Comparison of ENCODE assay signal across 11 mouse cellular contexts in the genomic region with DNA sequence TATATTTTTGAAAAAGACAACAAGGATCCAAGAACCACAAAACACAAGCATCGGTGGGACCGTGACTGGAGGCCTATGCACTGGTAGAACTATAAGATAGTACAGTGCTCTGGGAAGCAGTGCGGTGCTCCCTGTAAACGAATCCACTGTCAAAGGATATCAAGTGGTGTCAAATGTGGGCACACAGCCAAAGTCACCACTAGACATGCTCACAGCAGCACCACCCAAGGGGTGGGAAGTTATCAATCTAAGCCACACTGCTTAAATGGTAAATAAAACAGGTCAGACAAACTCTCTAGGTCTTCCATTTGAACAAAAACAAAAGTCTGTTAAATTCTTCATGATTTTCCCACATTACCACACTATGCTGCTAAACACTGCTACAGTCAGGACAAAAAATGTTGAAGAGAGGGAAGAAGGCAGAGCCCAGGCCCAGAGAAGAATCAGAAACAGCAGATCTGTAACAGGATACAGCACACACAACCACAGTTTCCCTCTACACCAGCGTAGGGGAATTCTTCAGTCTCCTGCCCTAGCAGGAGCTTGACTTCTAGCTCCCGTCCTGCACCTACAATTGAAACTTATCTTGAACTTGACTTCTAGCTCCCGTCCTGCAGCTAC. TPM values are rescaled to one million over a fixed set of nuclear protein-coding genes. Genes with fewer than 3 reads are reported as not detected.
DNase-seq lines count a peak whose midpoint lies in the region; ATAC-seq and TF ChIP-seq lines count a peak whose summit lies in the region.
"Had no signal": no experiment of that assay in that cellular context is flagged by ENCODE, and none has a peak within 500 bp of the region (broad histone marks: within the 10 kb centered on the region; RNA-seq: fewer than 3 reads in every experiment).

No protein-coding gene starts in this region.

- peak overlapping the region; percentile 15 to 46; a peak in 3 of 4 replicates for H3K27ac ChIP-seq in heart, embryonic 14.5 days (replicated peaks in 1 of 2; ENCODE audit: control insufficient read depth in 1 of 2, insufficient read depth in 1 of 2, low read depth in 2 of 2, low read length in 2 of 2)
- peak overlapping the region; percentile 46 for H3K27ac ChIP-seq in heart, embryonic 16.5 days (ENCODE audit: low read length)
- H3K27ac ChIP-seq in kidney, adult 2 months (ENCODE audit: insufficient read depth, low read depth, low read length): no peak overlapping the region
- no peak overlapping the region for H3K27ac ChIP-seq in forebrain, embryonic 12.5 days

- H3K9me3 ChIP-seq in heart, embryonic 14.5 days (ENCODE audit: control insufficient read depth, low read length): no peaks in the 10 kb centered on the region
- H3K9me3 ChIP-seq in heart, embryonic 16.5 days (replicated peaks; ENCODE audit: control insufficient read depth, low read length): no peaks in the 10 kb centered on the region
- no peaks in the 10 kb centered on the region for H3K9me3 ChIP-seq in forebrain, embryonic 12.5 days

- intact Hi-C loops in heart, postnatal 14 days (cut with DNase I): loop anchor here (10.0 kb wide), 1 partner anchor 388 kb away; a partner anchor contains a TSS

- no peak overlapping the region for H3K4me2 ChIP-seq in heart, embryonic 14.5 days (ENCODE audit: low read length)
- peak overlapping the region; percentile 14; the same call in 1 of the 2 replicates for H3K4me2 ChIP-seq in heart, embryonic 16.5 days (ENCODE audit: low read depth, low read length)
- no peak overlapping the region for H3K4me2 ChIP-seq in forebrain, embryonic 12.5 days

- peaks cover 17 to 40% of the 10 kb centered on the region in 2 experiments for H3K4me1 ChIP-seq in heart, embryonic 14.5 days (ENCODE audit: control insufficient read depth in 2 of 2, insufficient read depth in 2 of 2, low read length in 2 of 2)
- peaks cover 36% of the 10 kb centered on the region for H3K4me1 ChIP-seq in heart, embryonic 16.5 days (ENCODE audit: control insufficient read depth, insufficient read depth, low read length)
- H3K4me1 ChIP-seq in lung, adult 2 months (ENCODE audit: control insufficient read depth, insufficient read depth, low read length): peaks cover 10% of the 10 kb centered on the region
- peaks cover 23% of the 10 kb centered on the region for H3K4me1 ChIP-seq in kidney, adult 2 months (ENCODE audit: control insufficient read depth, insufficient read depth, low read length)
- H3K4me1 ChIP-seq in forebrain, embryonic 12.5 days: peaks cover 27% of the 10 kb centered on the region

- H3K4me3 ChIP-seq in heart, embryonic 14.5 days (ENCODE audit: control insufficient read depth in 1 of 2, insufficient read depth in 1 of 2, low read depth in 1 of 2, low read length in 2 of 2): no peak overlapping the region
- no peak overlapping the region for H3K4me3 ChIP-seq in heart, embryonic 16.5 days (ENCODE audit: low read length)
- H3K4me3 ChIP-seq in lung, adult 2 months (replicated peaks; ENCODE audit: extremely low read depth, low read depth, low read length): no peak overlapping the region
- H3K4me3 ChIP-seq in kidney, adult 2 months (ENCODE audit: insufficient read depth, low read depth, low read length): no peak overlapping the region
- no peak overlapping the region for H3K4me3 ChIP-seq in forebrain, embryonic 12.5 days (replicated peaks)

- no peak overlapping the region for H3K9ac ChIP-seq in heart, embryonic 14.5 days (ENCODE audit: low read length)
- H3K9ac ChIP-seq in heart, embryonic 16.5 days (ENCODE audit: low read length): no peak overlapping the region
- H3K9ac ChIP-seq in forebrain, embryonic 12.5 days: no peak overlapping the region

- no peak for ATAC-seq in heart, embryonic 14.5 days (ENCODE audit: insufficient number of reproducible peaks, insufficient read depth, low FRiP score, low read depth)
- peak; percentile 75 for ATAC-seq in heart, embryonic 16.5 days (replicated peaks; ENCODE audit: extremely low read depth, insufficient read depth, low FRiP score)
- ATAC-seq in forebrain, embryonic 12.5 days (ENCODE audit: low FRiP score): no peak

- no peak for TF ChIP-seq POLR2A in lung, adult 2 months (IDR thresholded peaks at IDR 0.05; ENCODE audit: borderline replicate concordance, extremely low read depth, low read depth, low read length)
- TF ChIP-seq POLR2A in kidney, adult 2 months (IDR thresholded peaks at IDR 0.05; ENCODE audit: low read depth, low read length): no peak

- no peaks in the 10 kb centered on the region for H3K27me3 ChIP-seq in heart, embryonic 14.5 days (ENCODE audit: control insufficient read depth, insufficient read depth, low read length)
- no peaks in the 10 kb centered on the region for H3K27me3 ChIP-seq in heart, embryonic 16.5 days (ENCODE audit: control insufficient read depth, insufficient read depth, low read length)
- no peaks in the 10 kb centered on the region for H3K27me3 ChIP-seq in kidney, adult 2 months (replicated peaks; ENCODE audit: control insufficient read depth, insufficient read depth, low read length)
- H3K27me3 ChIP-seq in forebrain, embryonic 12.5 days: no peaks in the 10 kb centered on the region

- WGBS in heart, embryonic 14.5 days: 25% methylated on average over 7 of the region's 7 CpGs
- WGBS in heart, embryonic 16.5 days: 28% methylated on average over 7 of the region's 7 CpGs
- 31% methylated on average over 7 of the region's 7 CpGs for WGBS in lung, adult 2 months
- WGBS in kidney, adult 2 months: 51% methylated on average over 7 of the region's 7 CpGs
- 89% methylated on average over 7 of the region's 7 CpGs for WGBS in forebrain, embryonic 12.5 days

- DNase-seq in heart, postnatal 14 days: no peak
- peak; percentile 45 for DNase-seq in lung, adult 2 months
- DNase-seq in spleen, postnatal 4 days (ENCODE audit: low spot score in 2 of 2): peak; percentile 84 to 87
- DNase-seq in kidney, adult 2 months: no peak
- DNase-seq in layer of hippocampus, adult 9-10 months (ENCODE audit: low spot score): no peak
- DNase-seq: cerebellum, adult 9-11 months; gastrocnemius, postnatal 14 days; right cerebral cortex, adult 18-20 months had no signal

- peaks cover 59% of the 10 kb centered on the region for H3K36me3 ChIP-seq in heart, embryonic 14.5 days (ENCODE audit: control insufficient read depth, insufficient read depth, low read length)
- peaks cover 34% of the 10 kb centered on the region for H3K36me3 ChIP-seq in heart, embryonic 16.5 days (ENCODE audit: control insufficient read depth, insufficient read depth)
- peaks cover 9% of the 10 kb centered on the region for H3K36me3 ChIP-seq in kidney, adult 2 months (ENCODE audit: control insufficient read depth, insufficient read depth, low read length)
- H3K36me3 ChIP-seq in forebrain, embryonic 12.5 days (replicated peaks): peaks cover 65% of the 10 kb centered on the region

- TF ChIP-seq CTCF in lung, adult 2 months (IDR thresholded peaks at IDR 0.05; ENCODE audit: insufficient read depth, low read length): no peak
- TF ChIP-seq CTCF in kidney, adult 2 months (conservative IDR thresholded peaks at IDR 0.05; ENCODE audit: insufficient read depth, insufficient read length, low read depth, low read length): no peak

RNA-seq across cellular contexts. Expression of a gene that starts 5.6 kb away (rescaled TPM):
- 74.9 and 77.2 TPM in 2 replicates for polyA plus RNA-seq in heart, embryonic 14.5 days (2014; fragmentation: Nextera tagmentation; extraction: Ambion mirVana)
- total RNA-seq in heart, postnatal 14 days (2021): 100 to 1,000 TPM; 130 to 147 TPM
- polyA plus RNA-seq in heart, embryonic 16.5 days (2015; fragmentation: Nextera tagmentation; extraction: Ambion mirVana): 71.5 and 75.9 TPM in 2 replicates
- 86.4 and 109 TPM in 2 replicates for polyA plus RNA-seq in lung, adult 2 months (2012; rRNA removed)
- 145 and 157 TPM in 2 replicates for polyA plus RNA-seq in kidney, adult 2 months (2012; rRNA removed)
- polyA plus RNA-seq in forebrain, embryonic 12.5 days (2016; fragmentation: Nextera tagmentation; extraction: Ambion mirVana): 86.8 and 89.7 TPM in 2 replicates

Comparison
In these comparisons a context has a peak if more than half of its experiments do, and no peak if none do; other contexts are left out.
1. H3K27ac ChIP-seq: peak in heart, embryonic 14.5 days (2 of 2) and heart, embryonic 16.5 days (single experiment); none in kidney, adult 2 months (single experiment) and forebrain, embryonic 12.5 days (single experiment).
2. DNase-seq: peak in lung, adult 2 months (single experiment) and spleen, postnatal 4 days (2 of 2); none in heart, postnatal 14 days (0 of 2), kidney, adult 2 months (single experiment) and layer of hippocampus, adult 9-10 months (single experiment).